Mouse (Mus musculus) liver, adult 2 months (tissue): Measurements from ENCODE around the gene Lpar3.

Source experiments
- CTCF ChIP-seq: fragments of 200-500 bp; IDR thresholded peaks from 2 replicates; pipeline ENCODE4 v1.5.1; 2011; ENCODE audit warnings: low read depth, low read length, control low read depth
- POLR2A ChIP-seq: fragments of 200-500 bp; IDR thresholded peaks from 2 replicates; pipeline ENCODE4 v1.6.1; 2011; ENCODE audit warnings: low read length, control low read depth; ENCODE audit not compliant: insufficient read depth; ENCODE audit errors: extremely low read depth

DNA sequence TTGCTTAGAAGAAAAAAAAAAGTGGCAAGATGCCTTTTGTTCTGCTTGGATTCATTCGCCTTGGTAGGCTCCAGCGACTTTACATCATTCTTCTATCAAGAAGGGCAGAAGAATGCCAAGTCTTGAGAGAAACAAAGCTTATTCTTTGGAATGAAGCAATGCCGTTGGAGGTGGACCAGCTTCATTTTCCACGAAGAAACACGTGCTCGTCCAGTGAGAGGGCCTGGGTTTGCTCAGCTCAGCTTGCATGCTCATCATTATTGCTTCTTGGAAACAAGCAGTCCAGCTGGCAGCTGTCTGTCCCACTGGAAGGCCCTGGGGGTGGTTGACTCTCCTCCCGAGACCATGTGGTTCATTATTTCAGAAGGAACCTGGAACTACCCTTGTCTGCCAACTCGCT is 94.7 kb downstream of the Lpar3 start:
- TF ChIP-seq CTCF (no peak), POLR2A (no peak)
